Mouse (Mus musculus) thymus, postnatal 10 days (tissue): ENCODE measurements around the gene Pde10a.
A peak's percentile ranks its signal among the peaks of the same experiment; 100 is the strongest.

Experiments used
- DNase-seq, 2 experiments: peaks; one replicate each; pipeline ENCODE4 v3.0.0; 2021; ENCODE audit warnings: low spot score in 2 of 2

Gene Pde10a

DNA sequence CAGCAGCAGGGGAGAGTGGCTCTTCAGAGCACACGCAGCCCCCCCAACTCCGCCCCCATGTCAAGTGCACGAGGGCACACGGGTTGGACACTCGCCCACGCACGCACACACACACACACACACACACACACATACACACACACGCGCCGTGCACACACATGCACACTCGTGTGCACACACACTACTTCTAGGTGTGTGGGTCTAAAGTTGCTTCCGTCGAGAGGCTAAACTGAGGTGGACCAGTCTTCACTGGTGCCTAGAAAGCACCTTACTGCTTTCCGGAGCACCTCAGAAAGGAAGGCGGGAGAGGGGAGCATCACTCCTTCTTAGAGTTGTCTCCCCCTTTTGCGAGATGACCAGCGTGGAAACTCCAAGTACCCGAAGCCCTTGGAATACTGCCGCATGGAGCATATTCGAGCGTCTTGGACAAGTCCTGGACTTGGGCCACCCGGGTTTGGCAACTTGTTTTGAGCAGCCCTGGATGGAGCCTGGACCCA, at the start of gene Pde10a:
Gene Pde10a, plus strand, starts transcription at position 148 of the 497 bp plus-strand sequence.
- no peak for DNase-seq

GRCm38 (mm10) chr17:8478554-8478953, 46.6 kb upstream of the Pde10a start:
- no peak for DNase-seq

DNA sequence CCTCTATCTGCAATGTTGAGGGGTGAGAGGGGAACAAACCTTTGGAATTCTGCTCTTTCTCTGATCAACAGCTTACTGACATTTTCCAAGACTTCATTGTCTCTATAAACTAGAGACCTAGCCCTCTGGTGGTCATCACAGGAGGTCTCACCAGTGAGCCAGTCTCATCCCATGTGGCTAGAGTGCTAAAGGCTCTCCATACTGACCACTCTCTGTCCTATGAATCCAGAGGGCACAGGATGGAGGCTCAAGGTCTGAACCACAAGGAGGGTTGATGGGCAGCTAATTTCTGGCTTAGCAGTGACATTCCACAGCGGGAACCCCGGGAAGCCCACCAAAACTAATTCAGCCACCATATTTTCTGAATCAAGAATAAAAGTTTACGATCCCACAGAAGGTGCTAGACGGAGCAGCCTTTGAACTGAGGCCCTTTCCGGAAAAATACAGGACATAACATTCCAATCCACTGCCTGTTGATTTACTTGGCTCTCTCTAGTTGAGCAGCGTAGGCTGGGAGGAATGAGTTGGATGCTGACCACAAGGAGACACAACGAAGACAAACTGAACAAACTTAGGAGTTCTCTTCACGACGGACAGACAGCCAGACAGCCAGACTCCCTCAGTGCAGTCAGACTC, 45.6 kb upstream of the Pde10a start:
- no peak for DNase-seq

GRCm38 (mm10) chr17:8481797-8482196, 43.4 kb upstream of the Pde10a start:
- no peak for DNase-seq

GRCm38 (mm10) chr17:8482876-8483275, 42.3 kb upstream of the Pde10a start:
- no peak for DNase-seq

DNA sequence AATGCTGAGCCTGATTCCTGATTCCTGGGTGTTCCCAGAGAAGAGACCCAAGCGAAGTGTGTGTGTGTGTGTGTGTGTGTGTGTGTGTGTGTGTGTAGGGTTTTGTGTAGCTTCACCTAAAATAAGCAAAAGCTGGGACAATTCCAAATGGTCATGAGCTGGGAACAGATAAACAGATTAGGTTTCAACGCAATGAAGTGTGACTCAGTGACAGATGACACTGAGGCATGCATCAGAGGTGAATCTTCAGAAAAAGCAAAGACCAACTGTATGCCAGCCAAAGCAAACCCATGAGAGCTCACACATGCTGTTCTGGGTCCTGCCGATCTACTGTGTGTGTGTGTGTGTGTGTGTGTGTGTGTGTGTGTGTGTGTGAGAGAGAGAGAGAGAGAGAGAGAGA, 40.9 kb upstream of the Pde10a start:
- DNase-seq: no peak

- no peak for DNase-seq
Measured at GRCm38 (mm10) chr17:8485146-8485545, 40.0 kb upstream of the Pde10a start.

- DNase-seq: no peak
Measured at GRCm38 (mm10) chr17:8487824-8488223, 37.3 kb upstream of the Pde10a start.

DNA sequence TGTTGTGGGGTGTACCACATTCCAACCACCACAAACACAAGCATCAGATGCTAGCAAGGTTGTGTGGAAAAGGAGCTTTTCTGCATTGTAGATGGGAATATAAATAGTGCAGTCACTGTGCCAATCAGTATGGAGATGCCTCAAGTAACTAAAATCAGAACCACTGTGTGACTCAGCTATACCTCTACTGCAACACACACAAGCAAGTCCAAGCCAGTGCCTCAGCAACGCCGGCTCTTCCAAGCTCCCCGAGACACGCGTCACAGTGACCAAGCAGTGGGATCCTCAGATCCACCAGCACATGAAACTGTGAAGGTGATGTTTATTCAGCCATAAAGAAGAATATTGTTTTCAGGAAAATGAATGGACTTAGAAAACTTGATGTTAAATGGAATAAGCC, 34.2 kb upstream of the Pde10a start:
- no peak for DNase-seq

DNA sequence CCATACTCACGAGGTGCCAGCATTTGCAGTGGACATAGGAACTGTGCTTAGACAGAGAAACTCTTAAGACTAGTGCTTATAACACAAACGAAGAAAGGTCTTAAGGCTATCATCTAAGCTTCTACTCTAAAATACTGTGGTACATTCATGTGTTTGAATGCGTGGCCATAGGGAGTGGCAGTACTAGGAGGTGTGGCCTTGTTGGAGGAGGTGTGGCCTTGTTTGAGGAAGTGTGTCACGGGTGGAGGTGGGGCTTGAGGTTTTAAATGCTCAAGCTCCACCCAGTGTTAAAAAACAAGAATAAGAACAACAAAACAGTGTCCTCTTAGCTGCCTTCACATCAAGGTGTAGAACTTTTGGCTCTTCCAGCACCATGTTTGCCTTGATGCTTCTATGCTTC, 31.7 kb upstream of the Pde10a start:
- no peak for DNase-seq

DNA sequence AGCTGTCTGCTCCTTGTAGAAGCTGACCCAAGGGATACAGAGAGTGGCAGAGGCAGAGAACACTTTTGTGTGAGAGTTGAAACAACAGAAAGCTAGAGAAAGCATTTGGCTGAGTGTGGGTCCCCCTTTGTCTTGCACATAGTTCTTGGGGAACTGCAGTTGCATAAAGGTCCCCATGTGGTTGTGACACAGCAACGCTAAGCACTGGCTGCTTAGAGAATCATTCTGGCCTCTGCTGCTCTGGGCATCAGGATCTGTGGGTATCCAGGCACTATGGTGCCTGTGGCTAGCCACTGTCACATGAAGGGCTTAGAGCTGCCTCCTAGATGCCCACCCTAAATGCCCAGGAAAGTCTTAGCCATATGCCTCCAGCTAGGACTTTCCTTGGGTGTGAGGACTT, 27.0 kb upstream of the Pde10a start:
- DNase-seq: no peak

- DNase-seq: no peak
Measured at GRCm38 (mm10) chr17:8498655-8499054, 26.5 kb upstream of the Pde10a start.

DNA sequence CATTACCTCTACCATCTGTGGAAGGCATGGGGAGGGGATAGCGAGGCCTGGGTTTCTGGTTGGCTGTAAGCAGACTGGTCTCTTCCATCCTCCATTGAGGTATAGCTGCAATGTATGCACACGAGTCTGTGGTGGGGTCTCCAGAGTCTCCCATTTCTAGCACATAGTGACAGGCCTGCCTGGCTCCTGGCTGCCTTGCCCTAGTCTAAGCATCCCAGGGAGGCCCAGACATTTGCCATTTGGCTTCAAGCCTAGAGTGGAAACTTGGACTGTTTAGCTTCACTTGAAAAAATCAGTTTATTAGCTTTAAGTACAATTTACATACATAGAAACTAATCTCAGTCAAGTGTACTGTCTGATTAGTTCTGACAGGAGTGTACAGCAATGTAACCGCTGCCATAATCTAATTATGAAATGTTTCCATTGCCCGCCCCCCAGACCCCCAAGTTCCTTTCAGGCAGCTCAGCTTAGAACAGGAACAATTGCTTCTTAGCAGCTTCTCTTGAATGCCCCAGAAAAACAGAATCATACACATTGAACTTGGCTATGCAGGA, 25.5 kb upstream of the Pde10a start:
- DNase-seq: no peak

DNA sequence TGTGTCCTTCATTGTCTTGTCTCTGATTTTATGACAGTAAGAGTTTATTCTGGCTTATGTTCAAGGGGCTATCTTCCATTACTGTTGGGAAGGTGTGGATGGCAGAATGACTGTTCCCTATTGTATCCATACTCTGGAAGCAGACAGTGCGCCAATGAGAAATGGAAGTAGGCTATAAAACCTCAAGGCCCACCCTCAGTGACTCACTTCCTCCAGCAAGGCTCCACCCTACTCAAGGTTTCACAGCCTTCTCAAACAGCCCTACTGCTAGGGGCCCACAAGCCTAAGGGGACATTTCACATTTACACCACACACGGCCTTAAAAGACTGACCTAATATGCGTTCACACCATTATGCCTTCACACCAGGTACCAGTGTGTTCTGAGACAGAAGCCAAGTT, 20.8 kb upstream of the Pde10a start:
- DNase-seq: no peak

- DNase-seq: peak; percentile 64 to 65
Measured at GRCm38 (mm10) chr17:8505669-8506426, 19.3 kb upstream of the Pde10a start.

DNA sequence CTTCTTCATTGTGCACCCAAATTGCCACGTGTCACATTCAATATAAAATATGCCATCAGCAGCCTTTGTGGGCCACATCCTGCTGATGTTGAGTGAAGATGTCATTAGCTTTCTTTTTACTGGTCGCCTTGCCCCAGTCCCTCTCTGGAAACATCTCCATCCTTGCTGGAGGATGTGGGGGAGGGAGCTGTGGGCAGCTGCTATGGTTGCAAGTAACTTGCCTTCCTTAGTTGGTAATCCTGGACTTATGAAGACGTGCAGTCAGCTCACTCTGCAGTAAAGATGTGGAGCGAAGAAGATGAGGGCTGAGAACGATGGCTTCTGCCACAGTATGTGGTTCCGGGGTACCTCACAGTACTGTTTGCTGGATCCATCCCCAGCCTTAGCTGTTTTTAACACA, 18.4 kb upstream of the Pde10a start:
- DNase-seq: no peak

- DNase-seq: no peak
Measured at GRCm38 (mm10) chr17:8507654-8508053, 17.5 kb upstream of the Pde10a start.

- DNase-seq: peak; percentile 60 to 76
Measured at GRCm38 (mm10) chr17:8508305-8509141, 16.6 kb upstream of the Pde10a start.

GRCm38 (mm10) chr17:8516006-8516405, 9.2 kb upstream of the Pde10a start:
- no peak for DNase-seq

- no peak for DNase-seq
Measured at GRCm38 (mm10) chr17:8523986-8524385, 1.2 kb upstream of the Pde10a start.

GRCm38 (mm10) chr17:8524387-8525165, 596 bp upstream of the Pde10a start:
- DNase-seq: peak in 1 of 2 experiments; percentile 41
